Mouse (Mus musculus): Measurements from ENCODE around the gene Htra3. TPM values are rescaled to one million over a fixed set of nuclear protein-coding genes. Genes with fewer than 3 reads are reported as not detected.

Htra3 gene
- polyA plus RNA-seq, 1 experiment from 2014 or later: 21.3 TPM

GRCm38 (mm10) chr5:35647562-35647961 lies 32.0 kb downstream of the Htra3 start:
- WGBS: 63% methylated on average over 4 of the region's 4 CpGs
- no peak for ATAC-seq (ENCODE audit: low FRiP score)
- H3K4me3 ChIP-seq (replicated peaks): no peak overlapping the region
- no peaks in the 10 kb centered on the region for H3K36me3 ChIP-seq
- no peak overlapping the region for H3K27ac ChIP-seq (replicated peaks)
- no peak overlapping the region for H3K9ac ChIP-seq (replicated peaks)
- H3K9me3 ChIP-seq (replicated peaks): no peaks in the 10 kb centered on the region
- H3K4me1 ChIP-seq: no peaks in the 10 kb centered on the region
- no peak overlapping the region for H3K4me2 ChIP-seq
- H3K27me3 ChIP-seq (replicated peaks): no peaks in the 10 kb centered on the region

GRCm38 (mm10) chr5:35646927-35647326 lies 32.7 kb downstream of the Htra3 start:
- WGBS: 91% methylated on average over 1 of the region's 1 CpGs
- Histone ChIP-seq H3K9ac (replicated peaks) (no peak overlapping the region), H3K4me3 (replicated peaks) (no peak overlapping the region), H3K36me3 (no peaks in the 10 kb centered on the region), H3K27ac (replicated peaks) (no peak overlapping the region), H3K27me3 (replicated peaks) (no peaks in the 10 kb centered on the region), H3K9me3 (replicated peaks) (no peaks in the 10 kb centered on the region), H3K4me1 (0 out of 2 replicates have a peak, but pooled peaks cover 2% of the 10 kb centered on the region), H3K4me2 (no peak overlapping the region)
- ATAC-seq (ENCODE audit: low FRiP score): no peak

GRCm38 (mm10) chr5:35645938-35646493 lies 33.6 kb downstream of the Htra3 start:
- Histone ChIP-seq H3K9me3 (replicated peaks) (no peaks in the 10 kb centered on the region), H3K27me3 (replicated peaks) (no peaks in the 10 kb centered on the region), H3K4me3 (replicated peaks) (no peak overlapping the region), H3K4me2 (no peak overlapping the region), H3K27ac (replicated peaks) (no peak overlapping the region), H3K9ac (replicated peaks) (no peak overlapping the region), H3K36me3 (no peaks in the 10 kb centered on the region), H3K4me1 (0 out of 2 replicates have a peak, but pooled peaks cover 3% of the 10 kb centered on the region)
- ATAC-seq (ENCODE audit: low FRiP score): no peak
- WGBS: 87% methylated on average over 6 of the region's 6 CpGs

GRCm38 (mm10) chr5:35644082-35644481 lies 35.5 kb downstream of the Htra3 start:
- no peaks in the 10 kb centered on the region for H3K9me3 ChIP-seq (replicated peaks)
- H3K9ac ChIP-seq (replicated peaks): no peak overlapping the region
- no peak overlapping the region for H3K4me3 ChIP-seq (replicated peaks)
- no peaks in the 10 kb centered on the region for H3K36me3 ChIP-seq
- no peak for ATAC-seq (ENCODE audit: low FRiP score)
- 0 out of 2 replicates have a peak, but pooled peaks cover 3% of the 10 kb centered on the region for H3K4me1 ChIP-seq
- no peak overlapping the region for H3K4me2 ChIP-seq
- 76% methylated on average over 4 of the region's 4 CpGs for WGBS
- no peaks in the 10 kb centered on the region for H3K27me3 ChIP-seq (replicated peaks)
- H3K27ac ChIP-seq (replicated peaks): no peak overlapping the region

GRCm38 (mm10) chr5:35643401-35644048 lies 36.1 kb downstream of the Htra3 start:
- 82% methylated on average over 9 of the region's 9 CpGs for WGBS
- Histone ChIP-seq H3K27ac (replicated peaks) (no peak overlapping the region), H3K4me3 (replicated peaks) (no peak overlapping the region), H3K4me2 (no peak overlapping the region), H3K9ac (replicated peaks) (no peak overlapping the region), H3K4me1 (0 out of 2 replicates have a peak, but pooled peaks cover 3% of the 10 kb centered on the region), H3K36me3 (no peaks in the 10 kb centered on the region), H3K9me3 (replicated peaks) (no peaks in the 10 kb centered on the region), H3K27me3 (replicated peaks) (no peaks in the 10 kb centered on the region)
- no peak for ATAC-seq (ENCODE audit: low FRiP score)

- H3K36me3 ChIP-seq: no peaks in the 10 kb centered on the region
- no peaks in the 10 kb centered on the region for H3K27me3 ChIP-seq (replicated peaks)
- ATAC-seq (ENCODE audit: low FRiP score): no peak
- H3K9ac ChIP-seq (replicated peaks): no peak overlapping the region
- no peak overlapping the region for H3K4me3 ChIP-seq (replicated peaks)
- H3K4me2 ChIP-seq: no peak overlapping the region
- H3K4me1 ChIP-seq: 0 out of 2 replicates have a peak, but pooled peaks cover 3% of the 10 kb centered on the region
- H3K27ac ChIP-seq (replicated peaks): no peak overlapping the region
- WGBS: 54% methylated on average over 10 of the region's 10 CpGs
- no peaks in the 10 kb centered on the region for H3K9me3 ChIP-seq (replicated peaks)
Observed at GRCm38 (mm10) chr5:35641961-35642584, 37.5 kb downstream of the Htra3 start.

- 91% methylated on average over 2 of the region's 2 CpGs for WGBS
Observed at GRCm38 (mm10) chr5:35636016-35636415, 43.6 kb downstream of the Htra3 start.

GRCm38 (mm10) chr5:35632841-35633240 lies 46.7 kb downstream of the Htra3 start:
- Histone ChIP-seq H3K9me3 (replicated peaks) (no peaks in the 10 kb centered on the region), H3K36me3 (no peaks in the 10 kb centered on the region), H3K4me3 (replicated peaks) (no peak overlapping the region), H3K27me3 (replicated peaks) (no peaks in the 10 kb centered on the region), H3K9ac (replicated peaks) (no peak overlapping the region), H3K4me1 (no peaks in the 10 kb centered on the region), H3K27ac (replicated peaks) (no peak overlapping the region), H3K4me2 (no peak overlapping the region)
- WGBS: 89% methylated on average over 6 of the region's 6 CpGs
- ATAC-seq (ENCODE audit: low FRiP score): no peak

More at GRCm38 (mm10) chr5:35636016-35636415, 43.6 kb downstream of the Htra3 start:
- Histone ChIP-seq H3K9me3 (replicated peaks) (no peaks in the 10 kb centered on the region), H3K4me1 (no peaks in the 10 kb centered on the region), H3K36me3 (no peaks in the 10 kb centered on the region), H3K4me3 (replicated peaks) (no peak overlapping the region), H3K4me2 (no peak overlapping the region), H3K27me3 (replicated peaks) (no peaks in the 10 kb centered on the region), H3K9ac (replicated peaks) (no peak overlapping the region), H3K27ac (replicated peaks) (no peak overlapping the region)
- no peak for ATAC-seq (ENCODE audit: low FRiP score)

- ATAC-seq (ENCODE audit: low FRiP score): no peak
- H3K4me1 ChIP-seq: no peaks in the 10 kb centered on the region
- WGBS: 78% methylated on average over 5 of the region's 5 CpGs
- H3K27me3 ChIP-seq (replicated peaks): no peaks in the 10 kb centered on the region
- no peaks in the 10 kb centered on the region for H3K9me3 ChIP-seq (replicated peaks)
- H3K9ac ChIP-seq (replicated peaks): no peak overlapping the region
- no peak overlapping the region for H3K4me3 ChIP-seq (replicated peaks)
- H3K36me3 ChIP-seq: no peaks in the 10 kb centered on the region
- H3K27ac ChIP-seq (replicated peaks): no peak overlapping the region
- no peak overlapping the region for H3K4me2 ChIP-seq
Observed at GRCm38 (mm10) chr5:35631755-35632154, 47.8 kb downstream of the Htra3 start.

- no peak for ATAC-seq (ENCODE audit: low FRiP score)
- no peak overlapping the region for H3K4me3 ChIP-seq (replicated peaks)
- H3K4me2 ChIP-seq: no peak overlapping the region
- H3K9ac ChIP-seq (replicated peaks): no peak overlapping the region
- H3K4me1 ChIP-seq: no peaks in the 10 kb centered on the region
- H3K27me3 ChIP-seq (replicated peaks): no peaks in the 10 kb centered on the region
- no peaks in the 10 kb centered on the region for H3K36me3 ChIP-seq
- no peak overlapping the region for H3K27ac ChIP-seq (replicated peaks)
- no peaks in the 10 kb centered on the region for H3K9me3 ChIP-seq (replicated peaks)
- 83% methylated on average over 3 of the region's 3 CpGs for WGBS
Observed at GRCm38 (mm10) chr5:35631224-35631623, 48.4 kb downstream of the Htra3 start.

- Histone ChIP-seq H3K4me1 (no peaks in the 10 kb centered on the region), H3K9me3 (replicated peaks) (no peaks in the 10 kb centered on the region), H3K4me2 (no peak overlapping the region), H3K9ac (replicated peaks) (no peak overlapping the region), H3K4me3 (replicated peaks) (no peak overlapping the region), H3K27me3 (replicated peaks) (no peaks in the 10 kb centered on the region), H3K36me3 (no peaks in the 10 kb centered on the region), H3K27ac (replicated peaks) (no peak overlapping the region)
- 74% methylated on average over 1 of the region's 1 CpGs for WGBS
- no peak for ATAC-seq (ENCODE audit: low FRiP score)
Observed at GRCm38 (mm10) chr5:35630706-35631105, 48.9 kb downstream of the Htra3 start.

GRCm38 (mm10) chr5:35629333-35629732 lies 50.2 kb downstream of the Htra3 start:
- Histone ChIP-seq H3K4me2 (no peak overlapping the region), H3K4me3 (replicated peaks) (no peak overlapping the region), H3K27me3 (replicated peaks) (no peaks in the 10 kb centered on the region), H3K36me3 (no peaks in the 10 kb centered on the region), H3K4me1 (no peaks in the 10 kb centered on the region), H3K9ac (replicated peaks) (no peak overlapping the region), H3K27ac (replicated peaks) (no peak overlapping the region), H3K9me3 (replicated peaks) (no peaks in the 10 kb centered on the region)
- no peak for ATAC-seq (ENCODE audit: low FRiP score)

Measured in neural tube, embryonic 15.5 days (tissue).